Mouse (Mus musculus) embryo, embryonic 11 days (tissue): Measurements from ENCODE around the gene Slc38a8.
A peak's percentile ranks its signal among the peaks of the same experiment; 100 is the strongest.

ENCODE experiments used
- DNase-seq: peaks from one replicate; pipeline ENCODE4 v3.0.0-alpha.2; 2015

Gene Slc38a8

GRCm38 (mm10) chr8:119484145-119484896 is 17.2 kb downstream of the Slc38a8 start:
- peak; percentile 27 for DNase-seq

GRCm38 (mm10) chr8:119478684-119479083 is 22.8 kb downstream of the Slc38a8 start:
- DNase-seq = no peak

GRCm38 (mm10) chr8:119468091-119468490 is 33.4 kb downstream of the Slc38a8 start:
- no peak for DNase-seq

- no peak for DNase-seq
Measured at GRCm38 (mm10) chr8:119466794-119467193, 34.7 kb downstream of the Slc38a8 start.

- DNase-seq = peak; percentile 56
Measured at GRCm38 (mm10) chr8:119466105-119466504, 35.4 kb downstream of the Slc38a8 start.

- DNase-seq = no peak
Measured at GRCm38 (mm10) chr8:119463709-119464108, 37.8 kb downstream of the Slc38a8 start.

GRCm38 (mm10) chr8:119461356-119461755 is 40.1 kb downstream of the Slc38a8 start:
- no peak for DNase-seq

GRCm38 (mm10) chr8:119459724-119460123 is 41.8 kb downstream of the Slc38a8 start:
- peak; percentile 47 for DNase-seq

GRCm38 (mm10) chr8:119456045-119456444 is 45.5 kb downstream of the Slc38a8 start:
- DNase-seq = no peak

- no peak for DNase-seq
Measured at GRCm38 (mm10) chr8:119452919-119453318, 48.6 kb downstream of the Slc38a8 start.

GRCm38 (mm10) chr8:119451131-119451530 is 50.4 kb downstream of the Slc38a8 start:
- DNase-seq = no peak

- DNase-seq = no peak
Measured at GRCm38 (mm10) chr8:119449627-119450026, 51.9 kb downstream of the Slc38a8 start.

- DNase-seq = no peak
Measured at GRCm38 (mm10) chr8:119447781-119448170, 53.7 kb downstream of the Slc38a8 start.

GRCm38 (mm10) chr8:119446990-119447780 is 54.3 kb downstream of the Slc38a8 start:
- peak; percentile 74 for DNase-seq

GRCm38 (mm10) chr8:119446211-119446989 is 55.1 kb downstream of the Slc38a8 start, which contains the start of gene Necab2:
TSS of gene Necab2 (plus strand) at chr8:119446719.
- DNase-seq = peak; percentile 92

GRCm38 (mm10) chr8:119442970-119443369 is 58.5 kb downstream of the Slc38a8 start:
- no peak for DNase-seq

- DNase-seq = no peak
Measured at GRCm38 (mm10) chr8:119442013-119442412, 59.5 kb downstream of the Slc38a8 start.

- DNase-seq = no peak
Measured at GRCm38 (mm10) chr8:119440952-119441270, 60.6 kb downstream of the Slc38a8 start.

GRCm38 (mm10) chr8:119440250-119440951 is 61.1 kb downstream of the Slc38a8 start:
- peak; percentile 90 for DNase-seq

- DNase-seq = no peak
Measured at GRCm38 (mm10) chr8:119439893-119440249, 61.6 kb downstream of the Slc38a8 start.

GRCm38 (mm10) chr8:119439424-119439823 is 62.1 kb downstream of the Slc38a8 start:
- no peak for DNase-seq

GRCm38 (mm10) chr8:119438876-119439275 is 62.6 kb downstream of the Slc38a8 start:
- no peak for DNase-seq

GRCm38 (mm10) chr8:119437506-119437905 is 64.0 kb downstream of the Slc38a8 start:
- no peak for DNase-seq
